Mouse (Mus musculus): Measurements from ENCODE around the gene Adad2.

DNA sequence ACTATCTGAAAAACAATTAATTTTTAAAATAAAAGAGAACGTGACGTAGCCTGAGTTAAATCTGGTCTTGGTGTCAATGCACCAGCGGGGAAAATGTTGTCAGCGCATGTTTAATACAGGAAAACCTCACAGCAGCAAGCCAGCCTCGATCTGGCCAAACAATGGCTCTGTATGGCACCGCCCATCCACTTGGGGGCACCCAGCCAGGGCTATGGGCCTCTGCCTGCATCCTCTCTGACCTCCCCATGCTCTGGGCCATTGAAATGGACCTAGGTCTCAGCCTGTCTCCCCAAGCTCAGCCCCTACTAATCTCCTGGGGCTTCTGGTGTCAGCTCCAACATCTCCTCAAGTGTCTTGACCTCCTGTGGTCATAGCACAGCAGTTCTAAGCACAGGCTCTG lies 49.3 kb downstream of the Adad2 start:
- TF ChIP-seq POLR2A (IDR thresholded peaks at IDR 0.05; ENCODE audit: borderline replicate concordance, insufficient read depth, low read length) (no peak), CTCF (IDR thresholded peaks at IDR 0.05; ENCODE audit: borderline replicate concordance, insufficient read depth, low read depth, low read length) (no peak)
